Mouse (Mus musculus): ENCODE measurements at regions not wholly inside any gene's neighbourhood (a gene's known extent, or its start where the extent isn't known, plus 50 kb on each side); places are given as distances from the start of the nearest gene placed in this dataset.
A peak's percentile ranks its signal among the peaks of the same experiment; 100 is the strongest.

DNA sequence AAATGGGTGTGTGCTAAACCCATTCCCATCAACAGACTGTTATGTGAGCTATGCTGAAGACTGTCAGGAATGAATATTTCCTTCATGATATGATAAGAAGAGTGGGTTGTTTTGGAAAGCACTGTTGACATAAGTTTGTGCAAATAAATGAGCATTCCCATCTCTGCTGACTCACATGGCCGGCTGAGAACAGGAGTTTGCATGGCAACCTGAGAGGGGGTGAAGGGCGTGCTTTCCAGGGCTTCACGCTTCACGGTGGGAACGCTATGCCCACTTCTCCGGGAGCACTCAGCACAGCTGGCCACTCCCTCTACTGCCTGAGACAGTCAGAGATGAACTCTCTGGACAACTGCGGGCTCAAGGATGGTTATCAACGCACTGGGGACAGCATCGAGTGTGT is 348.9 kb upstream of the Slc24a5 start:
- DNase-seq (ENCODE audit: low read depth), result no peak

DNA sequence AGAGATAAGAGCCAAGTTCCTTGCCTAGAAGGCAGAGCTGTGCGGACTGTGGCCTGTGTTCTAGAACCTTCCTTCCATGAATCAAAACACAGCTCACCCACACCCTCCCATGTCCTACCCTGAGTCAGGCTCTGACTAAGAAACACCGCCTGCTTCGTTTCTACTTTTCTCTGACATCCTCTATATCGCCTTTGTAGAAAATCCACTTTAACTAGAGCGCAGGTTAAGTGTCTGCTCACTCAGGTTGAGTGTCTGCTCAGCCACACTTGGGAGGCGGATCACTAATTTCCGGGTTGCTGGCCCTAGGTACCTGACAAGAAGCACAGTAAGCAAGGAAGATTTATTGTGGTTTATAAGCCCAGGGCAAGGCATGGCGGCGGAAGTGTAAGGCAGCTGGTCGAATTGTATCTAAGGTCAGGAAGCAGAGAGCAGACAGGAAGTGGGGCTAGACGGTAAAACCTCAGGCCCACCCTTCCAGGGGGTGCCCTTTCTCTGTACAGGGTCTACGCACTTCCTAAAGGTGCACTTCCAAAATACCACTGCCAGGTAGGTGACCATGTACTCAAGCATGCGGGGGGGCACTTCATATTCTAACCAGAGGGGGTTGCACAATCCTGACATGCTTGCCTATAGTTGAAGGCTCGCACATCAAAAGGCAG is 348.0 kb upstream of the Slc24a5 start:
- no peak for DNase-seq (ENCODE audit: low read depth)

DNA sequence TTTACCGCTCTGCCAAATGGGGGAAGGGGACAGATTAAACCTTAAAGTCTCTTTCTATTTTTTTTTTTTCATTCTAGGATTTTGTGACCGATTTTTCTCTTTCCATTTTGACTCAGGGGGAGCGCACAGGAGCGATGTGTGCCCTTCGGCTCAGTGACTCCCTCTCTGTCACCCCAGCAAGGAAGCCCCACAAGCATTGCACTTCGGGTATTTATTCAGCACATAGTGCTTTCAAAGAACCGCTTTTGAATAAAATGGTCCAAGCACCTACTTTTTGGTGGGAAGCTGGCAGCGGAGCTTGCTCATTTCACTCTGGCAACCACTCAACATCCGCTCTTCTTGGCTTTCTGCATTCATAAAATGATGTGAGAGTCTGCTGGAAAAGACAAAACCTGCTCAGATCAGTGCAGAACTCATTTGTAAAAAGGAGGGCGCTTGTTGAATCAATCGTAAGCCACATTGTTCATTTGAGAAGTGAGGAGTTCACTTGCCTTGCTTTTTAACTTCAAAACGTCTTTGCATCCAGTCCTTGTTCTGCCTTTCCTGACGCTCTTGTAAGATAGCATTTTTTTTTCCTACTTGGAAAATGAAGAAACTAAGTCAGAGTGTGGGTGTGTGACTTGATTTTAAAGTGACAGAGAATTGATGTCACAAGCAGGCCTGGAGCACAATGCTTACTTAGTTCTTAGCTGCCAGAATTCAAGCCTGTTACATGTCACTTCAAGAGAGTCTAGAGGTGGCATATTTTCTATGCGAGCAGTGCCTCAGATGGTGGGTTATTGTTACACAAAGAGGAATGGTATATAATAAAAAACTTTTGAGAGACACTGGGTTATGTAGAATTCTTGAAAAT is 347.1 kb upstream of the Slc24a5 start:
- no peak for DNase-seq (ENCODE audit: low read depth)

DNA sequence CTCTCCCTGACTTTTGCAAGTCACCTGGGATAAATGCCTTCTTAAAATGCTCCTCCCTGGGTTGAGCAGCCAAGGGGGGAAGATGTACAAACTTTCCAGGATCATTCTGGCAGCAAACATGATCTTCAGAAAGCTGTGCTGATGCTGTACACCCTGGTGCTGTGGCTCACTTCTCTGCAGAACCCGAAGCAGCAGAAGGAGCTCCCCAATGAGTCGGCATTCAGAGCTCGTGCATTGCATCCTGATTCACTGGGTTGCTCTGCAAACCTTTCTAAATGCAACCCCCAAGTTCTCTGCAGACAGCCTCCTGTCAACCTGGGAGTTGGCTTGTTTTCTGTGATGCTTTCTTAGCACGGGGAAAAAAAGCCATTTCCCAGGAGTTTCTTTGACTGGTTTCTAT is 343.8 kb upstream of the Slc24a5 start:
- DNase-seq (ENCODE audit: low read depth), result no peak

DNA sequence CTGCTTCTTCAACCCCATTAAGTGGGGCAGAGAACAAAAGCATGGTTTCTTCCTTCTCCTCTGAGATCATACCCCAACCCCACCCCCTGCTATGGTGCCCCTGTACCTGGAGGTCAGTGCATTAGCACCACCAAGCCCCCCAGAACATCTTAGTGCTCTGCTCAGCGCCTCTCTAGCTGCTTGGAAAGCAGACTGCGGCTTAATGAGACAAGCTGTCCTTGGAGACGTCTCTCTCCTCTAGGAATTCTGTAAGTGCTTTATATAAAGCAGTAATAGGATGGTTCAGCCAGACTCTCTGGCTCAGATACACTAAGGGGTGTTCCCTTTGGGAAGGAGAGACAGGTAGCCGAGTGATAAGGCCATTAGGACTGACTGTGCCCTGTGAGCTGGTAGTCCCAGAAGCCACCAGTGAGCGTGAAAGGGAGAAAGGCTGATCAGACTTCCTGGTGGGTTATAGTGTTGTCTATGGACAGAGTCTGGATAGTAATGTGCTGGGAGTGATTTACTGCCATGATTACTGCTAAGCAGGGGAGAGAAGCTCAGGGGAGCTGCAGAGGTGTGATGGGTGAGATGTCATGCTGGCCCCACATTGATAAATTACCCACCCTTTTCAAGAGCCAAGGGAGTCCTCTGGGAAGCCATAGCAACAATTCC is 343.0 kb upstream of the Slc24a5 start:
- no peak for DNase-seq (ENCODE audit: low read depth)

DNA sequence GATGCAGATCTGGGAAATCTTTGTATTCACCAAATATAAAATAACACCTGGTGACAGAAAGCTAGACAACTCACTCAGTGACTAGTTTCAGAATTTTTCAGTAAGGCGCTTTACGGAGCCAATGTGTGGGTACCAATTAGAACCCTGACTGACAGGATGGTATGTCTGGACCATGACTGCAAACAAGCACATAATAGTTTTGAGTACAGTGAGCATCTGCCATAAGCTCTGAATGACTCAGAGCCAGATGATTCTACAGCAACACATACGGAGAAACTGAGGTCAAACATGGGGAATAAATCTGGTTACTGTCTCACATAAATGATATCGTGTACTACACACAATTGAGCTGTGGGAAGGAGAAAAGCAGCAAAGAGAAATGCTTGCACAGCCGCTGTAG is 339.9 kb upstream of the Slc24a5 start:
- no peak for DNase-seq (ENCODE audit: low read depth)

DNA sequence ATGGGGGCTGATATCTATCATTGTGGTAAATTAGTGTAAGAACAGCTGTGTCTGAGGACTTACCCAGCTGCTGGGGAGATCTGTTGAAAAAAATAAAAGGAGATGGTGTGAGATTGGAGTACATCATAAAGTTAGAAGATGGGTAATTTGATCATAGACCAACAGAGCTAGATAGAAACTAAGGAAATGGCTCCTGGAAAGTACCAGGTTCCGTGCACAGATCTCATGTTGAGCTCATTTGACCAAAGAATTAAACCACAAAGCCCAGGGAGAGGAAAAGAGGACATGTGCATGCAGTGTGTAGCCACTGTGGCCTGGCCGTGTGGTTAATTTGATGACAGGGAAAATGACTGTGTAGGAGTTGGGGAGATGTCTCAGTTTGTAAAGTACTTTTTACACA is 335.3 kb upstream of the Slc24a5 start:
- no peak for DNase-seq (ENCODE audit: low read depth)

DNA sequence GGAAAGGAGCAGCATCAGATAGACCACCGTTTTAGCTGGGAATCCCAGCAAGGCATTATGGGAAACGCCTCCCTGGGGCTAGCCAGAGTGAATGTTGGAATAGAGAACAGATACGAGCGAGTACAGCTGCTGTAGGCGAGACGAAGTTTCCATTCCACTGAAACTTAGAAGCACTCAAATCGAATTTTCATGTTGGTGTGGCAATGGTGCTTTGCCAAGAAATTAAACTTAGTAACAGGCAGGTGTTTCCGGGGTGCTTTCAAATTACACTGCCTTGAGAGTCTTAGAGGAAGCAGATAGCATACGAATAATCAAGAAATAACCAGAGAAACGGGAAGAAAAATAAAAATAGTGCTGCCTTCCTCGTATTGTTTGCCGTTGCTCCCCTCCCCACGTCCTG is 327.1 kb upstream of the Slc24a5 start:
- no peak for DNase-seq (ENCODE audit: low read depth)

DNA sequence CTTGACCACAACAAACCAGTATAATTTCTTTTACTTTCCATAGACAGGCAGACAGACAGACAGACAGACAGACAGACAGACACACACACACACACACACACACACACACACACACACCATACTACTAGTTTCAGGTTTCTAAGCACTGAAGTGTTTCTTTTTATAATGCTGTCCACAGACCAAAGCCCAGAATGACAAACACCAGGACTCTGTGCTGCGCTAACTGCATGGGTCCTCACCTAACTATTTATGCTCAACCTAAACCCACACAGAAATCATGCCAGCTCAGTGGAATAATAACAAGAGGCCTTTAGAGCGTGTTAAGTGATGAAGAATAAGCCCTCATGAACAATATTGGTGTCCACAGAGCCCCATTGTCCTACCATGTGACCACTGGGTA is 325.0 kb upstream of the Slc24a5 start:
- DNase-seq (ENCODE audit: low read depth), result no peak

DNA sequence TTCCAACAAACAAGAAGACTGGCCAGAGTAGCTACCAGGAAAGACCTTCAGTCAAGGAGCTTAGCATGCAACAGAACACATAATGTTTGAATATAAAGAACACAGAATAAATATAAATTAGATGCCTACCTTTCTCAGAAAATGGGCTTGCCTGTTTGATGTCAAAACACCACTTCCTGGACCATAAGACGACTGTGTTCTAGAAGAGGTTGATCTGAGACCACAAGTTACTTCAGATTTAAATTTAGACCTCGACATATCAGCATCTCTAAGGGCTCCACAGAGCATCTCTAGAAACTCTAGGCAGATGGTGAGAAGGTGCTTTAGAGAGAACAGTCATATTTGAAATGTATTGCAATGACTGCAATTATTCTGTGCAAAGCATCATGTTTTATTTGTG is 322.9 kb upstream of the Slc24a5 start:
- DNase-seq (ENCODE audit: low read depth), result no peak

DNA sequence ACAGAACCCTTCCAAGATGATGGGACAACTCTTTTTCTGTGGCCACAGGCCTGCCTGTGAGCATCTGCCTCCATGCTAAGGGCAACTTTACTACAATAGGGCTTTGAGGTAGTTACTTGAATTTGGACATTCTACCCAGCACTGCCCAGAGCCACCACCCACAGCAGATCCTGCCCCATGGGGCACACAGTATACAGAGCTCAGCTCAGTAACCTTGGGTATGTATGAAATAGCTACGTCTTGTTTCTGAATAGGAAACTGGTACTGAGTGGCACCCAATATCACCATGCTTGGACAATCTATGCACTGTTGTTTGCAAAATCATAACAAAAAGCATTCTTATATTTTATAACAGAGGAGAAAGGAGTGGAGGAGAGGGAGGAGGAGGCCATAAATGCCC is 320.8 kb upstream of the Slc24a5 start:
- no peak for DNase-seq (ENCODE audit: low read depth)

DNA sequence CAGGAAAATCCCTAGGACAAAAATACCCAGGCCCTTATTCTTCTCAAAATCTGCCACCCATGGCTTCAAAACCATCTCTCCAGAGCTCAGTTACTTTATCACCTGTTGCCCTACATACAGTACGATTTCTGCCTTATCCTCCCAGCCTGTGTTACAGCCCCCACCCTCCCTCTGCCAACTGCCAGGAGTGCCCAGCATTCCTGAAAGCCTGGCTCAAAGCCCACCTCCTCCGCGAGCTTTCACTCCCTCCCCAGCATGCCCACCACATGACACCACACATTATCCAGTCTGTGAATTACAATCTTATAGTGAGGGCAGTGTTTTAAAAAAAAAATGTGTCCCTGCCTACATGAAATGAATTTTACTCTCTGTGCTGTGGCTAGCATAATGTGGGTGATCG is 320.3 kb upstream of the Slc24a5 start:
- no peak for DNase-seq (ENCODE audit: low read depth)

DNA sequence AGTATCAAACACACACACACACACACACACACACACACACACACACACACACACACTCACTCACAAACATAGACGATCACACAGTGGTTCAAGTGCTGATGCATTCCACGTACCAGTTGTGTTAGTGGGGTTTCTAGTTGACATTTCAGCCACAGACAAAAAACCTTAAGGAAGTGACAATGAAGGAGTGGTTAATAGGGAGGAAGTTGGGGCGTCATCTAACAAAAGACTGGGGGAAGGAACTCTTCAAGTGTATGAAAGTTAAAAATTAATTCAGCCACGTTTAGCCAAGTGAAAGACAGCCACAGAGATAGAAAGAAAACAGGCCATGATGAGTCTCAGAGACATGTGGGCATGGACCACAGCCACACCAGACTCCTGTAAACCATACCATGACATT is 316.1 kb upstream of the Slc24a5 start:
- DNase-seq (ENCODE audit: low read depth), result no peak

DNA sequence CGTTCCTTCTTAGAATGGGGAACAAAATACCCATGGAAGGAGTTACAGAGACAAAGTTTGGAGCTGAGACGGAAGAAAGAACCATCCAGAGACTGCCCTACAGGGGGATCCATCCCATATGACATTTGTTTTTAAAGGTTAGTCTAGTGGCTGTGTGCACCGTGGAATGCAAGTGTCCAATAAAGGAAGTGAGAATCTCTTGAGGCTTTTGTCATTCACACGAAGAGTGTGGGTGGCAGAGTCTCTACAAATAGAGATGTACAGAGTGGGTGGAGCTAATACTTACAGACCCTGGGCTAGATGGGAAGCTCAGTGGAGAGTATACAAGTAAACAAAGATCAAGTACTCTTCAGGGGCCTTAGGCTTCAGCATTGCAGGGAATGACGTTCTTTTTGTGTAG is 314.2 kb upstream of the Slc24a5 start:
- DNase-seq (ENCODE audit: low read depth), result no peak

DNA sequence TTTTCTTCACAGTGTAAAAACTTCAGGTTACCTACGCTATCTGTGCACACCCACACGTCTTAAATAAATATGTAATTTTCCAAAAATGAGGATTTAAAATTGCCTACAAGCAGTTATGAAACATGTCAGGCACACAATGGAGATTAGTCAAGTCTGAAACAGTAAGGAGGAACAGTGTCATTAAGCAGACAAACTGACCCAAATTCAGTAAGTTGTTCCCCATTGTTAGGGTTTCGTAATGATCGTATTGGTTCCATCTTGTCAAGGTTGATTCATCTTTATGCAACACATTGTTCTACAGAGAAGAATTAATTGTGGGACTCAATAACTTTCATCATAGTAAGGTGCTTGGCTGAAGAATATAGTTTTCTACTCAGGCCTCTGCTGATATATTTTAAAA is 312.7 kb upstream of the Slc24a5 start:
- no peak for DNase-seq (ENCODE audit: low read depth)

DNA sequence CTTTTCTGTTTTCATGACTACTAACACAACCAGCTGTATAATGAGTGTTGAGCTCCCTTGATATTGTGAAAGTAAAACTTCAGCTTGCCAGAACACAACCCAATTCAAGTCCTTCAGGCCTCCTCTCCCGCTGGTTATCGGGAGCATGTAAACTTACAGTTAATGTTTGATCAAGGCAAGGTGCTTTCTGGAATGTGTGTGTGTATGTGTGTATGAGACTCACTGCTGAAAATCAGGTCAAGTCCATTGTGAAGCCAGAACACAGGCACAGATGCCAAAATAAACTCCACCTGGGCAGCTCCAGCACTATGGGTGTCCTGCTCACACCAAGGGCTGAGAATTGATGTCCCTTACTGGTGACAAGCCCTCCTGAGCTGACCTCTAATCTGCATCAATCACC is 308.9 kb upstream of the Slc24a5 start:
- no peak for DNase-seq (ENCODE audit: low read depth)

DNA sequence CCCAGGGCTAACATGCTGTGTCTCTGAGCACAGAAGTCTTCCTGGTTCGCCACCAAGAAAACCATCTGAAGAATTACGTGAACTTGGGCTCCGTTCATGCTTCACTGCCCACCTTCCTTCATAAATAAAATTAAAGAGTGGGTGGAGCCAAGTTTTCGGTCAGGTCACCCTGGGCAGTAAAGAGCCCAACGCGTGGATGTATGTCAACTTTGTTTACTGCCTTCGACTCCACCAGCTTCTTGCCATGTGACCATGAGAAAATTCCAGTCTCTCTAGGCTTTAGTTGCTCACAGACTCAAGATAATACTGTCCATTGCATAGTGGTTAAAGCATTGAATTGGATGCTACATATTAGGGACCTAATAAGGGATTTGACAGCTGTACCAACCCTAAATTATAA is 304.3 kb upstream of the Slc24a5 start:
- DNase-seq (ENCODE audit: low read depth), result no peak

DNA sequence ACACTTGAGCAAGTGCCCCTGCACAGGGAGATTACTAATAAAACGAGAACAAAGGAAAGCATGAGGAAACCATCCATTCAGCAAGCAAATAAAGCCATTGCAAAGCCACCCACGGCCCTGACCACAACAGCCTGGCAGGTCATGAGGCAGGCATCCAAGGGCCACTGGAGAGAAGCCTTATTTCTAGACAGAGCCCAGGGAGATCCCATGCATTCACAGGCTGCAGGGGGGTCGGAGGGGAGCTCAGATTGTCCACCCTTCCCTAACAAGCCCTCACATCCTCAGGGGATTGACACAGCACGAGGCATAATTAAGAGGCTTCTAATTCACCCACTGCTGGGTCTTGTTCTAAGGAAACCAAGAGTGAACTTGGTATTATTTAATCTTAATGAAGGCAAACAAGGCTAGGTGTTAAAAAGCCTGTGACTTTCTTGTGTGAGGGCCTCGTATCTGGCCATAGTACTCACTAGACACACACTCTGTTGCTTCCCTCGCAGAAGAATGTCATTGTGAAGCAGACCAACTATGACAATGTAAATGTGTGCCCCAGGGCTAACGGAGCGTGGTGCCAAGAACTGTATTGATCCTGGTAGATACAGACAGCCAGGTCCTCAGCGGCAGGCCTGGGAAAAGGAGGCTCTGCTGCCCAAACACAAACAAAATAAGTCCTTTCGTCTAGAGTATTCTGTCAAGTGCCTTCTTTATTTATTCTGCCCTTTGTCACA is 303.6 kb upstream of the Slc24a5 start:
- no peak for DNase-seq (ENCODE audit: low read depth)

DNA sequence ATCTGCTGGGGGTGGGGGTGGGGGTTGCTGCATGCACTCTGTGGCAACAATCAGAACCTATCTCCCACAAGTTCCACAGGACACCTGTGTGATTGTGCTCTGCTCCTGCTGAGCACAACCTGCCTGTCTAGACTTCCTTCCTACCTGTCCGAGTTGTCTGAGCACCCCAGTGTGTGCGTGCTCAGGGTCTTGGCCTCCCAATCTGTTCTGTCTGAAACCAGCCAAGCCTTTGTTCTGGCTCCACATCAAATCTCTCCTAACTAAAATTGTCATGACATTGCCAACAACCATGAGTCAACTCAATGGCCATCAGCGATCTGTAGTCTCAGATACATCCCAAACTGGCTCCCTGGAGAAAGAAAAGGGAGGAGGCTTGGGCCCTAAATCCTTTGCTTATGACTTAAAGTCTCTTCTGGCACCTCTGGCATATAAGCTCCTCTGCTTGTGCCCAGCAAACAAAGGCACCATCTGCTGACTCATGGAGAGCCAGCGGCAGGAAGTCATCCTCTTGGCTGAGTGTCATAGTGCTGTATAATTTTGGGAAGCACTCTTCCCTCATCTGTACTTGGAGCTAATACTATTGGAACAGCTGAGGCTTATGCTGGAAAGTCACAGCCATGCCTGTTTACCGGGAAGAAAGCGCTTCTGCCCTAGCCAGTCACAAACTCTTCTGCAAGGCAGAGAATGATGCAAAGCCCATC is 298.5 kb upstream of the Slc24a5 start:
- no peak for DNase-seq (ENCODE audit: low read depth)

DNA sequence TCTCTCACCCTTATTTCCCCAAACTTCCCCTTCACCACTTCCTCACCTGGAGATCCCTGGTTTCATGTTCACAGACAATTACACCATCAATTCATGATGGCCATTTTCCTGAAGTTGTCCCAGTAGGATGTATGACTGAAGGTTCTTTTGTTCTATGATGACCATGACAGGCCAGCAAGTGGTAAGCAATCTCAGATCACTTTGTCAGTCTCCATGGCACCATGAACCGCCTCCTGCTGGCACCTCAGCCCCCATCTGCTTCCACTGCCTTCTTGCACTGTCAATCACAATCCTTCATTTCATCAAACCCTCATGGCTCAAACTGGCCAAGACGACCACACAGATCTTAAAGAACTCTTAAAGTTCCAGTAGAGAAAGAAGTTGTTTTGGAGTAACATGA is 297.9 kb upstream of the Slc24a5 start:
- no peak for DNase-seq (ENCODE audit: low read depth)

DNA sequence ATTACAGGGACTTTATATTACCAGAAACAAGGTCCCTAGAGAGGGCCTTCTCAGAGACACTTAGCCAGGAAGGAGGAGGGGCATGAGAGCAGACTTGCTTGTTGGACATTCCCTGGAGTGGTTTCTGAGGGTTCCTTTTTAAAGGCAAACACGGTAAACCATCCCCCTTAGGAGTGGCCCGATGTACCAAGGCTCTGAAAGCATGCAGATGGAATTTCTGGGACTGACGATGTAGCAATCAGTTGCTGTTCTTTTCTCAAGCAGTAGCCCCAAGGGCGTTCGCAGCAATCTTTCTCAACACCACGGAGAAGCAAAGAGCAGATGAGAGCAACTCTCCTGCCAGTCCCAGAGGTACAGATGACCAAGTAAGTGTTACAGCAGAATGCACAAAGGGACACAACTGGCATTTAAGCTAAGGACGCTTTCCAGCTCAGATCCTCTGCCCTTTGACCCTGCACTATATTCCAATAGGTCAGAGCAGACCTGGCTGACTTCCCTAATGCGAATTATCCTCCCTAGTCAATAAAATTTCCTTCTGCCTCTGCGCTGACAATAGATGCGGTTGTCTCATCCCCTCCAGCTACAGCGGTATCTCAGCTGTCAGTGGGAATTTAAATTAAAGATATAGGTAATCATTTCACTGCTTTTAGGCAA is 295.7 kb upstream of the Slc24a5 start:
- DNase-seq (ENCODE audit: low read depth), result peak; percentile 18

DNA sequence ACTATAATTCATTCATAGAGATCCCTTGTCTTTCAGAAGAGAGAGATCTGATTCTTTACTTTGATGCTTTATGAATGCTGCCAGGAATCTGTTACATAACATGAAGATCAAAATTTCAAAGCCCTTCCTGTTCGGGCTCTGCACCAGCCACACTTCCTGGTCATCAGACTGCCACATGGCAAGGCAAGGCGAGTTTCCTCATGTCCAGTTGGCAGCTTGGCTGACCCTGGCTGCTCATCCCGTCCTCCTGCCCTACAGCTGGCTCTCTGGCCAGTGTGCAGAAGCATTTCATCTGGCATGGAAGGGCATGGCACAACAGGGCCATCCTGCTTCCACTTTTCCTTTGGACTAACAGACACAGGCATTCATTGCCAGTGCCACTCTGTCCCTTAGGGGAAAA is 292.2 kb upstream of the Slc24a5 start:
- DNase-seq (ENCODE audit: low read depth), result no peak

Data from NIH3T3 (cell line).